Comparison of ENCODE assay signal across 8 mouse cellular contexts in the genomic region with DNA sequence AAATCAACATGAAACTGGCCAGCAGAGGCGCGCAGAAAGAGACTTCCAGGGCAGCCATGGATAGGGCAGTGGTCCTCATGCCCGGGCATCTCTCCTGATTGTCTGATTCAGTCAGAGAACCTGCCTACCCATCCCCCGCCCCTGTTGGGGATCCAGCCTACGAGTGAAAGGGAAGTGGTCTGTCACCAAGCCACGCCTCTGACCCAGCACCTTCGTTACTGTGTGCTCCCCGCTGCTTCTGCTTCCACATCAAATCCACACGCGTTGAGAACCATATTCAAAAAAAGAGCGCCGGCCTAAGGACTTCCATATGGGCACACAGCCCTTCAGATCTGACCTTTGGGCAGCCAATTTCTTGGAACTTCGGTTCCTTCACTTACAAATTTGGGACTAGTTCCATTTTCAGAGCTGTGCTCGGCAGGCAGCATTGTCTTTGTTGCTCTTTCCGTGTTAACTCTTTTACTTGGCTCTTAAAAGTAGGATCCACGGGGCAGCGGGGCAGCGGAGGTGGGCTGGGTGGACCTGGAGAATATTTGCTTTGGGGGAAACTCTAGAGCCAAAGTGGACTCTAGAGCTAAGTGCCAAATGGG.
DNase-seq lines count a peak whose midpoint lies in the region; ATAC-seq and TF ChIP-seq lines count a peak whose summit lies in the region.

No protein-coding gene starts in this region.

- H3K9ac ChIP-seq in liver, embryonic 15.5 days = peak overlapping the region; percentile 19; the same call in 1 of the 2 replicates
- no peak overlapping the region for H3K9ac ChIP-seq in neural tube, embryonic 14.5 days (replicated peaks; ENCODE audit: low read depth, low read length)

- peaks cover 70% of the 10 kb centered on the region for H3K4me1 ChIP-seq in liver, embryonic 15.5 days (replicated peaks)
- H3K4me1 ChIP-seq in neural tube, embryonic 14.5 days (ENCODE audit: control insufficient read depth, insufficient read depth, low read length) = no peaks in the 10 kb centered on the region
- H3K4me1 ChIP-seq in cerebellum, adult 2 months (ENCODE audit: control insufficient read depth, insufficient read depth, low read length) = no peaks in the 10 kb centered on the region; the same call in 1 of the 2 replicates

- peak overlapping the region; percentile 33 for H3K4me3 ChIP-seq in liver, embryonic 15.5 days (replicated peaks)
- no peak overlapping the region for H3K4me3 ChIP-seq in neural tube, embryonic 14.5 days (ENCODE audit: low read depth, low read length)
- H3K4me3 ChIP-seq in cerebellum, adult 2 months (replicated peaks; ENCODE audit: insufficient read depth, low read depth, low read length) = no peak overlapping the region

- TF ChIP-seq POLR2A in cerebellum, adult 2 months (IDR thresholded peaks at IDR 0.05; ENCODE audit: borderline replicate concordance, insufficient read depth, low read length) = no peak

- DNase-seq in layer of hippocampus, adult 11-12 months (ENCODE audit: low spot score) = peak; percentile 31
- no peak for DNase-seq in layer of hippocampus, postnatal 14 days (ENCODE audit: low spot score in 2 of 2)
- DNase-seq in embryo, embryonic 10 days (ENCODE audit: low spot score) = peak; percentile 55
- no peak for DNase-seq in cerebellum, adult 2 months
- no peak for DNase-seq in frontal cortex, postnatal 14 days (ENCODE audit: low spot score in 2 of 2)

- 4% methylated on average over 18 of the region's 18 CpGs for WGBS in liver, embryonic 15.5 days (ENCODE audit: insufficient replicate concordance)
- WGBS in neural tube, embryonic 14.5 days = 15% methylated on average over 18 of the region's 18 CpGs
- WGBS in cerebellum, adult 2 months = 45% methylated on average over 18 of the region's 18 CpGs

- TF ChIP-seq CTCF in cerebellum, adult 2 months (IDR thresholded peaks at IDR 0.05; ENCODE audit: borderline replicate concordance, insufficient read depth, low read depth, low read length) = no peak

- peak; percentile 88 to 92 for ATAC-seq in hematopoietic stem cell, adult 5-6 weeks (replicated peaks in 1 of 2; ENCODE audit: insufficient read depth in 1 of 2, low FRiP score in 2 of 2, low TSS enrichment in 1 of 2, low read depth in 1 of 2, poor library complexity in 2 of 2, severe bottlenecking in 2 of 2)
- ATAC-seq in liver, embryonic 15.5 days (ENCODE audit: insufficient read depth) = no peak
- ATAC-seq in neural tube, embryonic 14.5 days (ENCODE audit: low read depth) = no peak

- H3K27me3 ChIP-seq in liver, embryonic 15.5 days = peaks cover 30% of the 10 kb centered on the region
- H3K27me3 ChIP-seq in neural tube, embryonic 14.5 days (ENCODE audit: control insufficient read depth, insufficient read depth, low read length) = no peaks in the 10 kb centered on the region
- no peaks in the 10 kb centered on the region for H3K27me3 ChIP-seq in cerebellum, adult 2 months (ENCODE audit: control insufficient read depth, insufficient read depth, low read length)

- H3K9me3 ChIP-seq in liver, embryonic 15.5 days (replicated peaks) = no peaks in the 10 kb centered on the region
- no peaks in the 10 kb centered on the region for H3K9me3 ChIP-seq in neural tube, embryonic 14.5 days (ENCODE audit: control insufficient read depth, low read length)

- peak overlapping the region; percentile 48; the same call in 1 of the 2 replicates for H3K27ac ChIP-seq in liver, embryonic 15.5 days (replicated peaks)
- no peak overlapping the region for H3K27ac ChIP-seq in neural tube, embryonic 14.5 days (ENCODE audit: low read depth, low read length)
- H3K27ac ChIP-seq in cerebellum, adult 2 months (ENCODE audit: insufficient read depth, low read length) = no peak overlapping the region

- no peaks in the 10 kb centered on the region for H3K36me3 ChIP-seq in liver, embryonic 15.5 days (replicated peaks)
- H3K36me3 ChIP-seq in neural tube, embryonic 14.5 days (ENCODE audit: control insufficient read depth, insufficient read depth, low read length) = no peaks in the 10 kb centered on the region

- peak overlapping the region; percentile 62 for H3K4me2 ChIP-seq in liver, embryonic 15.5 days
- peak overlapping the region; percentile 15; the same call in 1 of the 2 replicates for H3K4me2 ChIP-seq in neural tube, embryonic 14.5 days (ENCODE audit: low read depth, low read length)

Comparison
In these comparisons a context has a peak if more than half of its experiments do, and no peak if none do; other contexts are left out.
1. DNase-seq: peak in layer of hippocampus, adult 11-12 months (single experiment) and embryo, embryonic 10 days (single experiment); none in layer of hippocampus, postnatal 14 days (0 of 2), cerebellum, adult 2 months (0 of 2) and frontal cortex, postnatal 14 days (0 of 2).
2. ATAC-seq: peak in hematopoietic stem cell, adult 5-6 weeks (2 of 2); none in liver, embryonic 15.5 days (single experiment) and neural tube, embryonic 14.5 days (single experiment).